8 mouse cellular contexts compared by ENCODE assay signal in the genomic region with DNA sequence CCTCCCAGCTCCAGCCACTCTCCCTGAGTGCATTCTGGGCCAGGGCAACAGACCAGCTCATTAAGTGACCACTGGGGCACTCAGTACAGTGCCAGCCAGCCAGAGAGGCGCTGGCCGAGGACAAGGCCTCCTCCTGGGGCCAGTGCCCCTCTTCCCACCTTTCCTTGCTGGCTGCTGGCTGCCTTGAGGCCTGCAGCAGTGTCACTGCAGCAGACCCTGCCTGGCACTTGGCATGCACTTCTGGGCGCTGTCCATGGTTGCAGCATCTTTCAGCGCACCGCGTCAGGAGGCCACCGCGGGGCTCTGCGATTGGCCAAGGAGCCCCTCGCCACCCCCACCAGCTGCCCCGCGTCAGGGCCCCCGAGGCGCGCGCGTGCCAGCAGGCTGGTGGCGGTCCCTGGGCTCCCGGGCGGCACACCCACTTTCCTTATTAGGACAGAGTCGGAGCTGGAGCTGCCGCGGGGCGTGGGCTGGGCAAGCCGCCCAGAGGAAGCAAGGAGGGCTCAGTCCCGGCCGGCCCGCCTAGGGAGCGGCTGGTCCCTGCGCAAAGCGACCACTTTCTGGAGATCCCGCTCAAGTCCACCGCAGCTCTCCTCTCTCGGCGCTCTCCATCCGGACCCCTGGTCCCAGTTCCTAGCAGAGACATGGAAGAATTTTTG. TPM values are rescaled to one million over a fixed set of nuclear protein-coding genes. Genes with fewer than 3 reads are reported as not detected.
DNase-seq lines count a peak whose midpoint lies in the region; ATAC-seq and TF ChIP-seq lines count a peak whose summit lies in the region.

Gene Prune2 (plus strand): TSS at position 506 of the 659 bp plus-strand sequence.

- WGBS in heart, embryonic 12.5 days = under 1% methylated on average over 36 of the region's 36 CpGs
- WGBS in kidney, embryonic 14.5 days = 0% methylated on average over 32 of the region's 36 CpGs
- WGBS in liver, embryonic 11.5 days = under 1% methylated on average over 36 of the region's 36 CpGs

- no peak for TF ChIP-seq CTCF in brain, embryonic 14.5 days (IDR thresholded peaks at IDR 0.05; ENCODE audit: borderline replicate concordance, extremely low read depth, insufficient read depth, insufficient read length)
- no peak for TF ChIP-seq CTCF in embryonic fibroblast, embryonic 13.5 days (IDR thresholded peaks at IDR 0.05; ENCODE audit: borderline replicate concordance, insufficient read depth, low read length)

- H3K9me3 ChIP-seq in heart, embryonic 12.5 days (replicated peaks) = no peaks in the 10 kb centered on the region
- no peaks in the 10 kb centered on the region for H3K9me3 ChIP-seq in kidney, embryonic 14.5 days (ENCODE audit: control insufficient read depth, low read length)
- no peaks in the 10 kb centered on the region for H3K9me3 ChIP-seq in liver, embryonic 11.5 days (ENCODE audit: control insufficient read depth, low read length)

- DNase-seq in 3T3-L1 (ENCODE audit: low read depth, low spot score) = peak; percentile 17
- peak; percentile 89 for DNase-seq in brain, embryonic 14.5 days (ENCODE audit: low read depth)
- DNase-seq in liver, embryonic 11.5 days (ENCODE audit: low spot score) = peak; percentile 71
- peak; percentile 45 for DNase-seq in thymus, postnatal 0 days (ENCODE audit: low spot score)

- peak within 1 kb of the TSS; percentile 72 for H3K9ac ChIP-seq in heart, embryonic 12.5 days
- peak within 1 kb of the TSS; percentile 1; the same call in 1 of the 2 replicates for H3K9ac ChIP-seq in kidney, embryonic 14.5 days (ENCODE audit: low read depth, low read length)
- H3K9ac ChIP-seq in liver, embryonic 11.5 days (ENCODE audit: low read depth, low read length) = peak within 1 kb of the TSS; percentile 30; the same call in 1 of the 2 replicates

- peak within 1 kb of the TSS; percentile 43 for H3K4me3 ChIP-seq in embryonic fibroblast, embryonic 13.5 days (ENCODE audit: insufficient read depth, low read length)
- peak within 1 kb of the TSS; percentile 56 for H3K4me3 ChIP-seq in heart, embryonic 12.5 days
- H3K4me3 ChIP-seq in kidney, embryonic 14.5 days (ENCODE audit: low read length) = peak within 1 kb of the TSS; percentile 36
- H3K4me3 ChIP-seq in liver, embryonic 11.5 days (ENCODE audit: low read depth, low read length) = peak within 1 kb of the TSS; percentile 46
- peak within 1 kb of the TSS; percentile 82 for H3K4me3 ChIP-seq in myocyte

- H3K4me2 ChIP-seq in heart, embryonic 12.5 days = peak within 1 kb of the TSS; percentile 98
- H3K4me2 ChIP-seq in kidney, embryonic 14.5 days (replicated peaks; ENCODE audit: low read depth, low read length) = peak within 1 kb of the TSS; percentile 71
- peak within 1 kb of the TSS; percentile 77 for H3K4me2 ChIP-seq in liver, embryonic 11.5 days
- peak within 1 kb of the TSS; percentile 72 for H3K4me2 ChIP-seq in myocyte (ENCODE audit: low read depth)

- peak within 1 kb of the TSS; percentile 36 for H3ac ChIP-seq in myocyte (ENCODE audit: control insufficient read depth, insufficient read length)

- TF ChIP-seq POLR2A in brain, embryonic 14.5 days (IDR thresholded peaks at IDR 0.05; ENCODE audit: borderline replicate concordance, extremely low read depth, insufficient read depth, insufficient read length, poor library complexity, severe bottlenecking) = no peak
- TF ChIP-seq POLR2A in embryonic fibroblast, embryonic 13.5 days (IDR thresholded peaks at IDR 0.05; ENCODE audit: low read depth, low read length) = peak; percentile 31; the same call in 1 of the 2 replicates
- peak; percentile 87 for TF ChIP-seq POLR2A in myocyte (IDR thresholded peaks at IDR 0.05; ENCODE audit: insufficient read length, low read depth)

- H3K79me2 ChIP-seq in myocyte (ENCODE audit: control insufficient read depth, insufficient read depth) = peaks cover 43% of the 10 kb centered on the region

- H3K27ac ChIP-seq in embryonic fibroblast, embryonic 13.5 days (ENCODE audit: insufficient read depth, low read length) = no peak within 1 kb of the TSS
- no peak within 1 kb of the TSS; the same call in 1 of the 2 replicates for H3K27ac ChIP-seq in heart, embryonic 12.5 days (ENCODE audit: poor library complexity, severe bottlenecking)
- H3K27ac ChIP-seq in kidney, embryonic 14.5 days (ENCODE audit: low read depth, low read length) = no peak within 1 kb of the TSS
- no peak within 1 kb of the TSS for H3K27ac ChIP-seq in liver, embryonic 11.5 days (ENCODE audit: low read depth, low read length)

- peaks cover 47% of the 10 kb centered on the region for H3K27me3 ChIP-seq in heart, embryonic 12.5 days (replicated peaks)
- H3K27me3 ChIP-seq in kidney, embryonic 14.5 days (ENCODE audit: control insufficient read depth, insufficient read depth, low read length) = peaks cover 22% of the 10 kb centered on the region
- H3K27me3 ChIP-seq in liver, embryonic 11.5 days (replicated peaks; ENCODE audit: control insufficient read depth, insufficient read depth, low read length) = peaks cover 23% of the 10 kb centered on the region
- H3K27me3 ChIP-seq in myocyte (ENCODE audit: control insufficient read depth, insufficient read depth, insufficient read length) = no peaks in the 10 kb centered on the region

- ATAC-seq in heart, embryonic 12.5 days (ENCODE audit: insufficient number of reproducible peaks, low FRiP score) = peak; percentile 94
- peak; percentile 97 for ATAC-seq in kidney, embryonic 14.5 days (ENCODE audit: low FRiP score, low TSS enrichment)
- ATAC-seq in liver, embryonic 11.5 days (replicated peaks; ENCODE audit: low FRiP score) = peak; percentile 87

- H3K4me1 ChIP-seq in embryonic fibroblast, embryonic 13.5 days (ENCODE audit: control insufficient read depth, insufficient read depth, low read length) = 0 out of 2 replicates have a peak, but pooled peaks cover 2% of the 10 kb centered on the region
- H3K4me1 ChIP-seq in heart, embryonic 12.5 days (replicated peaks) = peaks cover 17% of the 10 kb centered on the region
- H3K4me1 ChIP-seq in kidney, embryonic 14.5 days (ENCODE audit: control insufficient read depth, insufficient read depth, low read length) = no peaks in the 10 kb centered on the region; the same call in 1 of the 2 replicates
- peaks cover 7% of the 10 kb centered on the region for H3K4me1 ChIP-seq in liver, embryonic 11.5 days (replicated peaks; ENCODE audit: control insufficient read depth, insufficient read depth, low read length)

- no peaks in the 10 kb centered on the region for H3K36me3 ChIP-seq in heart, embryonic 12.5 days
- no peaks in the 10 kb centered on the region for H3K36me3 ChIP-seq in kidney, embryonic 14.5 days (ENCODE audit: control insufficient read depth, insufficient read depth, low read length)
- H3K36me3 ChIP-seq in liver, embryonic 11.5 days (ENCODE audit: control insufficient read depth, insufficient read depth, low read length) = no peaks in the 10 kb centered on the region
- H3K36me3 ChIP-seq in myocyte (ENCODE audit: control insufficient read depth, insufficient read depth) = no peaks in the 10 kb centered on the region

TF ChIP-seq in myocyte, 11 proteins besides CTCF, POLR2A, EP300 and RAD21:
- TF ChIP-seq MAX (IDR thresholded peaks at IDR 0.05; ENCODE audit: low read depth) (no peak), MYOD1 (IDR thresholded peaks at IDR 0.05; ENCODE audit: control insufficient read depth in 1 of 3, insufficient read length in 2 of 3, low read depth in 2 of 3) (peak in 1 of 3 experiments; percentile 66), POLR2AphosphoS2 (IDR thresholded peaks at IDR 0.05; ENCODE audit: insufficient read length, low read depth) (peak; percentile 95), USF1 (IDR thresholded peaks at IDR 0.05; ENCODE audit: low read depth) (peak; percentile 35), CEBPB (IDR thresholded peaks at IDR 0.05; ENCODE audit: insufficient read depth, poor library complexity, severe bottlenecking) (no peak), TCF12 (IDR thresholded peaks at IDR 0.05; ENCODE audit: insufficient read depth, poor library complexity, severe bottlenecking) (no peak), MYOG (IDR thresholded peaks at IDR 0.05; ENCODE audit: control insufficient read depth in 1 of 3, insufficient read depth in 1 of 3, insufficient read length in 2 of 3, low read depth in 2 of 3) (peak in 2 of 3 experiments; percentile 53 to 70), REST (IDR thresholded peaks at IDR 0.05; ENCODE audit: insufficient read depth, insufficient read length) (peak; percentile 95), TCF3 (IDR thresholded peaks at IDR 0.05; ENCODE audit: insufficient read length, low read depth) (no peak), SRF (IDR thresholded peaks at IDR 0.05; ENCODE audit: control insufficient read depth, insufficient read length, low read depth) (peak; percentile 96), E2F4 (IDR thresholded peaks at IDR 0.05; ENCODE audit: insufficient read depth) (no peak)

RNA-seq across cellular contexts. Expression of gene Prune2, which starts in this region (rescaled TPM):
- 4.0 and 7.0 TPM in 2 replicates for polyA plus RNA-seq in brain, embryonic 14.5 days (2012; rRNA removed)
- polyA plus RNA-seq in embryonic fibroblast, embryonic 13.5 days (2011; ENCODE audit: insufficient read length, low read depth, missing spikeins) = 7.8 and 15.4 TPM in 2 replicates
- polyA plus RNA-seq in heart, embryonic 12.5 days (2016; fragmentation: Nextera tagmentation; extraction: Ambion mirVana) = 7.7 and 8.2 TPM in 2 replicates
- 0.94 and 2.2 TPM in 2 replicates for polyA plus RNA-seq in kidney, embryonic 14.5 days (2014; fragmentation: Nextera tagmentation; extraction: Ambion mirVana)
- 1.4 TPM in 2 replicates for polyA plus RNA-seq in liver, embryonic 11.5 days (2014; fragmentation: Nextera tagmentation; extraction: Ambion mirVana)
- 61.8 TPM for polyA plus RNA-seq in myocyte (2012; fragmentation: generic; extraction: Trizol)
- polyA plus RNA-seq in thymus, postnatal 0 days (2015; fragmentation: Nextera tagmentation; extraction: Ambion mirVana) = 0.59 and 0.60 TPM in 2 replicates

Comparison
In these comparisons a context has a peak if more than half of its experiments do, and no peak if none do; other contexts are left out.
1. Peak in DNase-seq in thymus, postnatal 0 days; RNA of the gene not detected or under 1 TPM.
2. DNase-seq: peak in every context shown above with its lines; median percentile 89 in brain, embryonic 14.5 days; 71 in liver, embryonic 11.5 days; 45 in thymus, postnatal 0 days; 17 in 3T3-L1.
3. H3K9ac ChIP-seq: peak in every context shown above with its lines; median percentile 72 in heart, embryonic 12.5 days; 30 in liver, embryonic 11.5 days; 1 in kidney, embryonic 14.5 days.